Mouse (Mus musculus): ENCODE measurements around the gene Ccdc125. TPM values are rescaled to one million over a fixed set of nuclear protein-coding genes. Genes with fewer than 3 reads are reported as not detected.

The Ccdc125 gene
- 2.6 and 4.1 TPM in 2 replicates for polyA plus RNA-seq (2015; fragmentation: Nextera tagmentation; extraction: Ambion mirVana)

GRCm38 (mm10) chr13:100669291-100670022 lies at the start of gene Ccdc125:
Ccdc125 (plus strand) TSS chr13:100669717.
- Histone ChIP-seq H3K4me2 (peak within 1 kb of the TSS; percentile 76), H3K9ac (peak within 1 kb of the TSS; percentile 62), H3K4me3 (peak within 1 kb of the TSS; percentile 66), H3K36me3 (peaks cover 11% of the 10 kb centered on the region; the same call in 1 of the 2 replicates), H3K4me1 (replicated peaks) (0 out of 2 replicates have a peak, but pooled peaks cover 5% of the 10 kb centered on the region), H3K27ac (peak within 1 kb of the TSS; percentile 48), H3K27me3 (no peaks in the 10 kb centered on the region), H3K9me3 (replicated peaks) (no peaks in the 10 kb centered on the region)
- under 1% methylated on average over 44 of the region's 44 CpGs for WGBS
- ATAC-seq (replicated peaks; ENCODE audit: insufficient number of reproducible peaks, insufficient read depth, low FRiP score, low read depth) = peak; percentile 53; the same call in 1 of the 2 replicates

GRCm38 (mm10) chr13:100622241-100622640 lies 47.3 kb upstream of the Ccdc125 start:
- no peak for ATAC-seq (replicated peaks; ENCODE audit: insufficient number of reproducible peaks, insufficient read depth, low FRiP score, low read depth)
- Histone ChIP-seq H3K4me3 (no peak overlapping the region), H3K4me2 (no peak overlapping the region), H3K27ac (no peak overlapping the region), H3K4me1 (replicated peaks) (no peaks in the 10 kb centered on the region), H3K36me3 (peaks cover 60% of the 10 kb centered on the region), H3K9me3 (replicated peaks) (no peaks in the 10 kb centered on the region), H3K9ac (no peak overlapping the region), H3K27me3 (no peaks in the 10 kb centered on the region)
- WGBS = 84% methylated on average over 4 of the region's 4 CpGs

- Histone ChIP-seq H3K36me3 (peaks cover 59% of the 10 kb centered on the region), H3K9ac (no peak overlapping the region)
Observed at GRCm38 (mm10) chr13:100634106-100634691, 35.3 kb upstream of the Ccdc125 start.

GRCm38 (mm10) chr13:100642471-100643209 lies 26.9 kb upstream of the Ccdc125 start:
- WGBS = 91% methylated on average over 4 of the region's 4 CpGs
- no peak overlapping the region for H3K9ac ChIP-seq
- H3K27ac ChIP-seq = no peak overlapping the region
- no peaks in the 10 kb centered on the region for H3K27me3 ChIP-seq
- H3K36me3 ChIP-seq = peaks cover 75% of the 10 kb centered on the region
- H3K9me3 ChIP-seq (replicated peaks) = no peaks in the 10 kb centered on the region
- no peak overlapping the region for H3K4me3 ChIP-seq
- no peaks in the 10 kb centered on the region; the same call in 1 of the 2 replicates for H3K4me1 ChIP-seq (replicated peaks)
- H3K4me2 ChIP-seq = no peak overlapping the region
- no peak for ATAC-seq (replicated peaks; ENCODE audit: insufficient number of reproducible peaks, insufficient read depth, low FRiP score, low read depth)

More at GRCm38 (mm10) chr13:100634106-100634691, 35.3 kb upstream of the Ccdc125 start:
- Histone ChIP-seq H3K27me3 (no peaks in the 10 kb centered on the region), H3K9me3 (replicated peaks) (no peaks in the 10 kb centered on the region), H3K4me2 (no peak overlapping the region), H3K4me3 (no peak overlapping the region), H3K4me1 (replicated peaks) (no peaks in the 10 kb centered on the region), H3K27ac (no peak overlapping the region)
- no peak for ATAC-seq (replicated peaks; ENCODE audit: insufficient number of reproducible peaks, insufficient read depth, low FRiP score, low read depth)
- WGBS = 70% methylated on average over 3 of the region's 3 CpGs

GRCm38 (mm10) chr13:100648223-100648622 lies 21.3 kb upstream of the Ccdc125 start:
- H3K9ac ChIP-seq = no peak overlapping the region
- H3K27ac ChIP-seq = no peak overlapping the region
- H3K27me3 ChIP-seq = no peaks in the 10 kb centered on the region
- H3K4me2 ChIP-seq = no peak overlapping the region
- peaks cover 33% of the 10 kb centered on the region for H3K36me3 ChIP-seq
- no peak overlapping the region for H3K4me3 ChIP-seq
- WGBS = 94% methylated on average over 8 of the region's 8 CpGs
- ATAC-seq (replicated peaks; ENCODE audit: insufficient number of reproducible peaks, insufficient read depth, low FRiP score, low read depth) = no peak
- H3K9me3 ChIP-seq (replicated peaks) = no peaks in the 10 kb centered on the region
- peaks cover 12% of the 10 kb centered on the region for H3K4me1 ChIP-seq (replicated peaks)

GRCm38 (mm10) chr13:100650550-100651438 lies 18.7 kb upstream of the Ccdc125 start, which contains the start of the genes Ak6 and Rad17:
Ak6 (plus strand) TSS chr13:100650979.
Rad17 (minus strand) TSS chr13:100651051.
- peak within 1 kb of the TSS; percentile 86 for H3K9ac ChIP-seq
- under 1% methylated on average over 69 of the region's 73 CpGs for WGBS
- no peaks in the 10 kb centered on the region for H3K27me3 ChIP-seq
- H3K36me3 ChIP-seq = peaks cover 18% of the 10 kb centered on the region; the same call in 1 of the 2 replicates
- no peaks in the 10 kb centered on the region for H3K9me3 ChIP-seq (replicated peaks)
- peak within 1 kb of the TSS; percentile 98 for H3K4me3 ChIP-seq
- ATAC-seq (replicated peaks; ENCODE audit: insufficient number of reproducible peaks, insufficient read depth, low FRiP score, low read depth) = peak; percentile 97
- peak within 1 kb of the TSS; percentile 78 for H3K4me2 ChIP-seq
- peaks cover 12% of the 10 kb centered on the region for H3K4me1 ChIP-seq (replicated peaks)
- H3K27ac ChIP-seq = peak within 1 kb of the TSS; percentile 95

- H3K4me1 ChIP-seq (replicated peaks) = peaks cover 12% of the 10 kb centered on the region
- no peaks in the 10 kb centered on the region for H3K27me3 ChIP-seq
- WGBS = under 1% methylated on average over 63 of the region's 63 CpGs
- no peak; the same call in 1 of the 2 replicates for ATAC-seq (replicated peaks; ENCODE audit: insufficient number of reproducible peaks, insufficient read depth, low FRiP score, low read depth)
- H3K4me3 ChIP-seq = peak within 1 kb of the TSS; percentile 98
- H3K9me3 ChIP-seq (replicated peaks) = no peaks in the 10 kb centered on the region
- H3K27ac ChIP-seq = peak within 1 kb of the TSS; percentile 95
- peaks cover 15% of the 10 kb centered on the region; the same call in 1 of the 2 replicates for H3K36me3 ChIP-seq
- peak within 1 kb of the TSS; percentile 78 for H3K4me2 ChIP-seq
- H3K9ac ChIP-seq = peak within 1 kb of the TSS; percentile 86
Observed at GRCm38 (mm10) chr13:100651439-100652186, 17.9 kb upstream of the Ccdc125 start, which contains the start of gene Taf9. Taf9 (plus strand) TSS chr13:100651579.

GRCm38 (mm10) chr13:100658091-100658490 lies 11.4 kb upstream of the Ccdc125 start:
- H3K9me3 ChIP-seq (replicated peaks) = no peaks in the 10 kb centered on the region

GRCm38 (mm10) chr13:100659864-100660456 lies 9.6 kb upstream of the Ccdc125 start:
- ATAC-seq (replicated peaks; ENCODE audit: insufficient number of reproducible peaks, insufficient read depth, low FRiP score, low read depth) = no peak
- Histone ChIP-seq H3K27me3 (no peaks in the 10 kb centered on the region), H3K9me3 (replicated peaks) (no peaks in the 10 kb centered on the region), H3K4me2 (no peak overlapping the region), H3K4me3 (no peak overlapping the region), H3K36me3 (no peaks in the 10 kb centered on the region; the same call in 1 of the 2 replicates), H3K27ac (no peak overlapping the region), H3K4me1 (replicated peaks) (no peaks in the 10 kb centered on the region; the same call in 1 of the 2 replicates), H3K9ac (no peak overlapping the region)
- 45% methylated on average over 4 of the region's 4 CpGs for WGBS

More at GRCm38 (mm10) chr13:100658091-100658490, 11.4 kb upstream of the Ccdc125 start:
- no peak for ATAC-seq (replicated peaks; ENCODE audit: insufficient number of reproducible peaks, insufficient read depth, low FRiP score, low read depth)
- H3K4me3 ChIP-seq = no peak overlapping the region
- no peak overlapping the region for H3K4me2 ChIP-seq
- H3K27me3 ChIP-seq = no peaks in the 10 kb centered on the region
- 90% methylated on average over 5 of the region's 5 CpGs for WGBS
- peaks cover 5% of the 10 kb centered on the region; the same call in 1 of the 2 replicates for H3K36me3 ChIP-seq
- H3K4me1 ChIP-seq (replicated peaks) = no peaks in the 10 kb centered on the region; the same call in 1 of the 2 replicates
- H3K27ac ChIP-seq = no peak overlapping the region
- no peak overlapping the region for H3K9ac ChIP-seq

Measured in heart, embryonic 15.5 days (tissue).